Mouse (Mus musculus): ENCODE measurements around the gene Prpf4. TPM values are rescaled to one million over a fixed set of nuclear protein-coding genes. Genes with fewer than 3 reads are reported as not detected.

Prpf4 gene
- 10.7 to 14.9 TPM (median 11.4 TPM) in 3 replicates for total RNA-seq (2017)

DNA sequence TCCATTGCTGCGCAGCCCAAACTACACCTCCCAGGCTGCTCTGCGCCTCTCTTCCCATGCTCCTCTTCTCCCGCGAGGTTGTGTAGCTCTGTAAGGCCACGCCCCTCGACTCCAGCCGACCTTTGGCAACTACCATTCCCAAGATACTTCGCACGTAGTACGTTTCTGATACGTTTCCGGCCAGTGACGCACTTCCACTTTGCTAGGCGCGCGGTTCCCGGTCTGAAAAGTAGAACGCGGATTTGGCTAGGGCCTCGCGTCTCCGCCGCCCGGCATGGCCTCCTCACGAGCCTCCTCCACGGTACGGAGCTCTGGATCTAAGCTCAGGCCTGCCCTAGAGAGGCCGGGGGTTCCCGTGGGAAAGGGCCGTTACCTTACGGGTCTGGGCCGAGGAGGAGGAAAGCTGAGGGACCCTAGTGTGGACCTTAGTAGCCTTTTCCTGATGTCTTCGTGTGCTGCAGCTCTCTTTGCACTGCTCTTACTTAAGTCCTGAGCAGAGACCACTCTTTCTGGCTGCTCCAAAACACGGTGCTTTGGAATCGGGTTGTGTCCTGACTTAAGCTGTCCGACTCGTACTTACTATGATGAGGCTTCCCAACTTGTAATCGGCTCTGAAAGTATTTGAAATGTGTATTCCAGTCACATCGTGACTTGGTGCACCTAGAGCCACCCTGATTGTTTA lies at the start of gene Prpf4, which contains the start of gene Cdc26:
Gene Prpf4 (plus strand): TSS at position 197 of the 682 bp plus-strand sequence.
Gene Cdc26 (minus strand): TSS at position 42 of the 682 bp plus-strand sequence.
- ATAC-seq (replicated peaks; ENCODE audit: insufficient number of reproducible peaks, low FRiP score, low TSS enrichment, poor library complexity, severe bottlenecking) = peak; percentile 99

DNA sequence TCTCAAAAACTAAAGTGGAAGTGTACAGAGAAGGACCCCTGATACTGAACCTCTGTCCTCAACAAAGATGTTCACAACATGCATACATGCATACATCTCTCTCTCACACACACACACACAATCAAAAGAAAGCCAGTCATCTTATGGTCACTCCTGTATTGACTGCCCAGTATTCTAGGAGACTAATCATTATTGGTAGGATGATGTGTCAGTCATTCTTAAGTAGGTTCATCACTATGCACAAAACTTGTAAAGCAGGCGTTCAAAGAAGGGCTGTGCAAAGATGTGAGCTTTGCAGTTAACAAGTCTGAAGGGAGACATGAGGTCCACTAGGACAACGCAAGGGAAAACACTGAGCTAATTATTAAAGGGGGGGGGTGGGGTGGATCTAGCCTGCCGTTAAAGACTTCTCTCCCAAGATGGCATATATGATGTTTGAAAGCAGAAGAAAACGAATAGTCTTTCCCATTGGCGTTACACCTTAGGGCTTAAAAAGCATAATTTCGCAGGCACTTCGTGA lies 49.3 kb upstream of the Prpf4 start:
- ATAC-seq (replicated peaks; ENCODE audit: insufficient number of reproducible peaks, low FRiP score, low TSS enrichment, poor library complexity, severe bottlenecking) = no peak

DNA sequence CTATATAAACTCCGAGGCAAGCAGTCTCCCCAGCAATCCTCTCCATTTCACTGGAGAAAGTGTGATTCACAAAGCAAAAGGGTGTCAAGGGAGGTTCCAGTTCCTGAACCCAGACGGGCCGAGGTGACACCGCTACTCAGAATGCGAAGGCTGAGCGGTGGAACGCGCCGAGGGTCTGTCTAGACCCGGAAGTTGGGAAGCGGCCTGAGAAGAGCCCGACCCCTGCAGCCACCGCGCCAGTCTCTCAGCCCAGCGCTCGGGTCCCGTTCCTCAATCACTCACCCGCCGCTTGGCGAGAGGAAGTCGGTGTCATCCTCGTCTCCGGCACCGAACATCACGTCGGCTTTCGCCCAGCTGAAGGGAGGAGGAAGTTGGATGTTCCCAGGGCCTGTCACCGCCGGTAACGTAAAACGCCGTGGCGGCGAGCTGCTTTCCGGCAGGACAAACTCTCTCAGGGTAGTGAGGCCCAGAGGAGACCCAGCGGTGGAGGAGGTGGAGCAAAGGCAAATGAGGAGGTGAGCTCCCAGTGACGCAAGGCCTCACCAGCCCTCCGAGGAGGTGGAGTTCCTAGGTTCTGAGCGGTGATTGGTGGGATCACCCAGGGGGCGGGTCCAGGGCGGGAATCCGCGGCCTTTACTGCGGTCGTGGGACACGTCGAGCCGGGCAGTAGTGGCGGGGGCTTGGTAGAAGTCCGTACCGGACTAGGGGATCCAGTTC lies 48.4 kb upstream of the Prpf4 start, which contains the start of the genes Fkbp15 and Slc31a1:
Gene Fkbp15 (minus strand): TSS at position 461 of the 717 bp plus-strand sequence.
Gene Slc31a1 (plus strand): TSS at position 640 of the 717 bp plus-strand sequence.
- ATAC-seq (replicated peaks; ENCODE audit: insufficient number of reproducible peaks, low FRiP score, low TSS enrichment, poor library complexity, severe bottlenecking) = peak; percentile 99

DNA sequence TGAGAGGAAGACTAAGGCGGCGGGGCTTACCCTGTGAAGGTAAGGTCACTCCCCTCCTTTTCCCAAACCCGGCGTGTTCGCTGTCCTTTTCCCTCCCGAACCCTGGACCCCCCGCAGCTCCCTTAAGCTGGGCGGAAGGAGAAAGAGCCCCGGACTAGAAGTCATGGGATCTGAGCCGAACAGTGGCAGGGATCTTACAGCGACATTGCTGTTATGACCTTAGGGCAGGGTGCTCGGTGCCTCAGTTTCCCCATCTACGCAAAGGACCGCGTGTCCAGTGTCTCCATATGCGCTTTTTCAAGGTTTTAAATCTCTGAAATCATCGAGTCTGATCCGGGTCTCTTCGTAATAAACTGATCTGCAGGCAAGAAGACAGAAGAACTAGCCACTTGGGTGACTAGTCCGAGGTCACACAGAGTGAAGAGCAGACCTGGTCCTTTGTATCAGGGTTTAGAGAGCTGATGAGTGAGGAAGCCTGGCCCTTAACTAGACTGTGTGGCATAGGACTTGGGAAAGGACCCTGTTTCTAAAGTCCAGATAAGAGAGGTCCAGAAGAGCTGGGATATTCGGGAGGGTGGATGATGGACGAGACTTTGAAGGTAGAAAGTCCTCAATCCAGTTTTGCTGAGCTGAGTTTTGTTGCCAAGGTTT lies 47.7 kb upstream of the Prpf4 start:
- no peak for ATAC-seq (replicated peaks; ENCODE audit: insufficient number of reproducible peaks, low FRiP score, low TSS enrichment, poor library complexity, severe bottlenecking)

DNA sequence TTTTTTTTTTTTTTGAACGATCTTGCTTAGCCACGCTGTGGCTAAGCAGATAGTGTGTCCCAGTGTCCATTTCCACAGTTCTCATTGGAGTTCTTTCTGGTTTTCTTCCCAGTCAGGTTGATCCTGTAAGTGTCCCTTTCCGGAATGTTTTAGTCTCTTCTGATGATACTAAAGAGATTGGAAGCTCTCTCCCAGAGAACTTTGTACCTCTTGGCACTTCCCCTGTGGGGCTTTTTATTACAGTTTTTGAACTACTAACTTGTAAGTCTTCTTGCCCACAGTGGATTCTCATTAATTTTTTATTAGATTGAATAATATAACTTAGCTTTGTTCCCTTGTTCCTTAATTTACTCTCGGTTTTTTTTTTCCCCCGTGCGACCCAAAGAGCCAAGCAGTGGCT lies 47.0 kb upstream of the Prpf4 start:
- no peak for ATAC-seq (replicated peaks; ENCODE audit: insufficient number of reproducible peaks, low FRiP score, low TSS enrichment, poor library complexity, severe bottlenecking)

DNA sequence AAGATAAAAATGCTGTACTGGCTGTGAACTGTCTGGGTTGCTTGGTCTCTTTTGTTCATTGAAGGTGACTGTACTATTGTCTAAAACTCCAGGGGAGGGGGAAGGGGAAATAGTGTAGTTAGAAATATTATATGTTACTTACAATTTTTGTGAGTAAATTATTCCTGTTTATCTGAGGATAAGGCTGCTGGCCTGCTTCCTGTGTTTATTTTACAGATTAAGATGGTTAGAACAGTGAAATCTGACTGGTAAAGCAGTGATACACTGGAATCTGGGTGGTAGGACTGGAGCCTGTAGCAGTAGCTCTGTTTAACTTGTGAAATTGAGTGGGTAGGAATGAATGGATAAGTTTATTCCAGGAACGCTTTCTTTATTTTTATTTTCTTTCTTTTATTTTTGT lies 46.6 kb upstream of the Prpf4 start:
- ATAC-seq (replicated peaks; ENCODE audit: insufficient number of reproducible peaks, low FRiP score, low TSS enrichment, poor library complexity, severe bottlenecking) = no peak

DNA sequence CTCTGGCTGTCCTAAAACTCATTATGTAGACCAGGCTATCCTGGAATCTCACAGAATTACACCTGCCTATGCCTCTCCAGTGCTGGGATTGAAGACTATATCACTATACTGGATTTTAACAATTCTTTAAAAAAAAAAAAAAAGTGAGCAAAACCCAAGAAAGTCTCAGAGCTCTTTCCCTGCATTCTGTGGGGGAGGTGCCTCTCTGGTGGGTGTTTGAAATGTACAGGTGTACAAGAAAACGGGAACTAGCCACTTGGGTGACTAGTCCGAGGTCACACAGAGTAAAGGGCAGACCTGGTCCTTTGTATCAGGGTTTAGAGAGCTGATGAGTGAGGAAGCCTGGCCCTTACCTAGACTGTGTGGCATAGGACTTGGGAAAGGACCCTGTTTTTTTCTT lies 46.2 kb upstream of the Prpf4 start:
- no peak for ATAC-seq (replicated peaks; ENCODE audit: insufficient number of reproducible peaks, low FRiP score, low TSS enrichment, poor library complexity, severe bottlenecking)

DNA sequence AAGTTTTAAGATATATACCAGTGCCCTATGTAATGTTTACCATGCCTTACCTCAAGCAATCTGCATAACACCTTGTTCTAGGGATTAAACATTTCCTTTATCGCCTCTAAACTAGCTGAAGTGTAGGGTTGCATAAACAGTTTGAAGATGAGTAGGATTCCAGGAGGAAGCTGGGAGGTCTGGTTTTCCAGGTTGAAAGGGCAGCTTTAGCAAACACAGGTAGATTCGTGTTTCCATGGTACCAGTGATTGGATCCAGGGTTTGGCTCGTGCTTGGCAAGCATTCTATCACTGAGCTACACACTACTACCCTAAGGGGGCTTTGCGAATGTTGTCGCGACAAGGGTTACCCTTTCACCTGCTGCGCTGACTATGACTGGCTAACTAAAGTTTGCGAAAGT lies 44.3 kb upstream of the Prpf4 start:
- ATAC-seq (replicated peaks; ENCODE audit: insufficient number of reproducible peaks, low FRiP score, low TSS enrichment, poor library complexity, severe bottlenecking) = no peak

DNA sequence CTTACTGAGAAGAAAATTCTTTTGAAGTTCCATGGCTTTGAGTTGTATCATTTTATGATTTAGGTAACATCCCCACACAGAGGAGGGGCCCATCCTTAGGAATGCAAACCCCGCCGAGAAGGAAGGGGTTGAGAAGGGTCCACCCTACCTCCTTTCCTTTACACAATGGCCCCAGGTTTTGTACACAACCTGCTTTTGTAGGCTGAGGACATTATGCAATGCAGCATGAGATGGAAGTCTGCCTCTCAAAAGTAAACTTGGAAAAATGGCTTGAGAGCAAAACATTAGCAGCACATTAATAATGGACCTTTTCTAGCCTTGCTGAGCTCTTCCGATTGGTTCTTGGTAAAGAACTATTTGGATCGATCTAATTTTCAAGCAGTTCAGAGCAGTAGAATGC lies 42.3 kb upstream of the Prpf4 start:
- no peak for ATAC-seq (replicated peaks; ENCODE audit: insufficient number of reproducible peaks, low FRiP score, low TSS enrichment, poor library complexity, severe bottlenecking)

DNA sequence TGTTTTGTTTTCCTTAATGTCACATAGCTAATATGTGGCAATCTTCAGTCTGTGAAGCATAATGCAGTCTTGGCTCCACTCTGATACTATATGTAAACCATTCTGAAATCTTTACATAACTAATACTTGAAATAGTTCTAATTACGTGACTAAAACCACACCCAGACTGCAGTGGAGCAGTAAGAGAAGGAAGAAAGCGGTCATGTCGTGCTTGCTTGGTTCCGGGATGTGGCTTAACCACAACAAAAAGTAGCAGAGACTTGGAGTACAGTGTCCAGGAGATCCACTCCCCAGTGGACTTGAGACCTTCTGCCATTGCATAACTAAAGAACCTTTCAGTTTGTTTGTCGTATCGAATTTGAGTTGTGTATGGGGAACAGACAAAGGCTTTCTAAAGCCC lies 41.0 kb upstream of the Prpf4 start:
- peak; percentile 82 for ATAC-seq (replicated peaks; ENCODE audit: insufficient number of reproducible peaks, low FRiP score, low TSS enrichment, poor library complexity, severe bottlenecking)

DNA sequence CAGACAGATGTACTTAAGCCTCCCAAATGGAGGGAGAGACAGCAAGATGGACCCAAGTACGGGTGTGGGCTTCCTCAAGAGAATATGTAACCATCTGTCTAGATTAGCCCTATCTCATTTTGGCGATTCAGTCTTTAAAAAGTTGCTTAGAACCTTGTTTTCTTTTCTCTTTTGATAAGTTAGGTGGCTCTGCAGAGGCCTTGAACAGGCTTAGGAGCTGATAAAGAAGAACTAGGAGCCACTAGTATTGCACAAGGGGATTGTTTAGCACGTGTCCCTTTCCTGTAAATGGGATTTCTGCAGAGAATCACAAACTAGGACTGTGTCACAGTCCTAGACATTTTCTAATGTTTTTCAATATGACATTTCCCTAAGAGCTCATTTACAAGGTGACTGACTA lies 39.5 kb upstream of the Prpf4 start:
- no peak for ATAC-seq (replicated peaks; ENCODE audit: insufficient number of reproducible peaks, low FRiP score, low TSS enrichment, poor library complexity, severe bottlenecking)

DNA sequence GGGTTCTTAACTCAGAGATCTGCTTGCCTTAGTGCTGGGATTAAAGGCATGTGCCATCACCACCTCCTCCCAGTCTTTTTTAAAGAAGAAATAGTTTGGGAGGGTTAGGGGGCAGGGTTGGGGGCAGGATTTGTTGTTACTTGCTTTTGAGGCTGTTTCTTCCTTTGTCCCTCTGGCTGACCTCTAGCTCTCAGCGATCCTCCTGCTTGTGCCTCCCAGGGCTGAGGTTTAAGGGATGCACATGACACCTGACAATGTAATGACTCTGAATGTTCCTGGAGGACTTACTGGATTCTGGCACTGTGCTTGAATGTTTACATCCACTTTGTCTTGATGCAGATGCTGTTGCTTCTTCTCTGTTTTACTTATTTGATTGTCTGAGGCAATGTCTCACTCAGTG lies 36.2 kb upstream of the Prpf4 start:
- ATAC-seq (replicated peaks; ENCODE audit: insufficient number of reproducible peaks, low FRiP score, low TSS enrichment, poor library complexity, severe bottlenecking) = no peak

DNA sequence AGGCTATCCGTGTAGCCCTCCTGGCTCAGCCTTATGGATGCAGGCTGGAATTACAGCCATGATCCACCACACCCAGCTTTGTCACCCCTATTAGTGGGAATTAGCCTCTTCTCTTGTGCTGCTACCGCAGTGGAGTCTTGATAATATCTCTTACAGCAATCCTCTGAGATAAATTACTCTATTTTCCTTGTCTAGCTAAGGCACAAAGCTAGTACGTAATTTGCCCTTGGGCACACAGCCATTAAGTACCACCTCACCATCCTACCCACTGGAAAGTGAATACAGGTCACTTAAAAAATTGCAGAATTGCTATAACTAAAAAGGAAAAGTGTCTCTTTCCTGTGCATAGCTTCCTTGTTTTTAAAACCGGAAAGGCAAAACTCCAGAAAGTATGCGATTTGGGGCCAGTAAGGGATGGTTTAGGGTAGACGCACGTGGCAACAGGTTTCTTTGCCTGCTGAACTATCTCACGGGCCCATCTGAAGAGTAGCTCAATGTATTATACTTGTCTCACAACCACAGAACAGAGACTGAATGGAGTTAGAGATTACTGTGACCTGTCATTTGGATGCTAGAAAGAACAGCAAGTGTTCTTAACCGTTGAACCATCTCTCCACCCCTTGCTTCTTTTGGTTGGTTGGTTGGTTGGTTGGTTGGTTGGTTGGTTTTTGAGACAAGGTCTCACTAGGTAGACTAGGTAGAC lies 35.6 kb upstream of the Prpf4 start:
- no peak for ATAC-seq (replicated peaks; ENCODE audit: insufficient number of reproducible peaks, low FRiP score, low TSS enrichment, poor library complexity, severe bottlenecking)

DNA sequence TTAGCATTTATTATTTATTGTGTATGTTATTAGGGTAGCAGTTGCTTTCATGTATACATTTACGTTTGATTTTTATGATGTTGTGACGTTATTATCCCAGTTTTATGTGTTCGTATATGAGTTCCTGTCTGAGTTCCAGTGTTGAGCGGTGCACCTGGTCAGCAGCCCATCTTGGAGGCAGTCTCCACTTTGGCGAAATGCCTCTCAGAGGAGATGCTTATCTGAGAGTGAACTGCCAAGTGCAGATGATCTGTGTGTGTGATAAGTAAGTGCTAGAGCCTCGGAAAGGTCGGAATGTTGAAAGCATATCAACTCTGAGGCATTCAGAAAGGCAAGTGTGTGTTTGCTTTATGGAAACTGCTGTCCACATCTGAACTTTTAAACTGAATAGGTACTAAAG lies 34.9 kb upstream of the Prpf4 start:
- no peak for ATAC-seq (replicated peaks; ENCODE audit: insufficient number of reproducible peaks, low FRiP score, low TSS enrichment, poor library complexity, severe bottlenecking)

DNA sequence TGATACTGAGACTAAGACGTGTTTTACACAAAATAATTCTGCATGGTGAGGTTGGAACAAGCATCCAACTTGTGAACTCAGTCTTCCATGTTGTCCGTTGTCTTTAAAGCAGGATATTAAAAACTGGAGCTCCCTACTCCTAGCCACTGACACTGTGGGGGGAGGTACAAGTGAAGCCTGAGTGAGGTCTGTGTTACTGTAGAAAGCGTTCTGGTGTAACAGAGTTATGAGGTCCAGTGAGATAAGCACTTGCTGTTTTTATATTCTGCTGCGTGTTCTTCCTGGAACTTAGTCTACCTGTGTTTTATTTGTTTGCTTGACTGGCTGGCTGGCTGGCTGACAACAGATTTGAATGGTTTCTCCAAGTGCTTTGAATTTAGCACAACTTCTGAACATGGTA lies 34.3 kb upstream of the Prpf4 start:
- ATAC-seq (replicated peaks; ENCODE audit: insufficient number of reproducible peaks, low FRiP score, low TSS enrichment, poor library complexity, severe bottlenecking) = no peak

DNA sequence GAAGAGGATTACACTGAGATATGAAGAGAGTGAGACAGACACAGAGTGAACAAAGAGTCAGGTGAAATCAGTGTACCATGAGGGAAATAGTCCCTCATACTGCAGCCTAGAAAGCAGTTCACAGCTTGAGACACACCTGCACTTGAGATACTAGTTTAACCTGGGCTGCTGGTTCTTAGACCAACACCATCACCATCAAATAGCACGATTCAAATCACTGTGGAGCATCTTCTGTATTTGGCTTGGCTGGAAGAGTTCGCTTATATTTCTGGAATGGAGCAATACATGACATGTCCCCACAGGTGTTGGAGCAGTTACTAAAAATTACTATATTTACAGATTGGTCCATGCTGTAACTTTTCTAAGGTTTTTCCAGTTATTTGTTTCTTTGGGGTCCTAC lies 32.5 kb upstream of the Prpf4 start:
- ATAC-seq (replicated peaks; ENCODE audit: insufficient number of reproducible peaks, low FRiP score, low TSS enrichment, poor library complexity, severe bottlenecking) = no peak

DNA sequence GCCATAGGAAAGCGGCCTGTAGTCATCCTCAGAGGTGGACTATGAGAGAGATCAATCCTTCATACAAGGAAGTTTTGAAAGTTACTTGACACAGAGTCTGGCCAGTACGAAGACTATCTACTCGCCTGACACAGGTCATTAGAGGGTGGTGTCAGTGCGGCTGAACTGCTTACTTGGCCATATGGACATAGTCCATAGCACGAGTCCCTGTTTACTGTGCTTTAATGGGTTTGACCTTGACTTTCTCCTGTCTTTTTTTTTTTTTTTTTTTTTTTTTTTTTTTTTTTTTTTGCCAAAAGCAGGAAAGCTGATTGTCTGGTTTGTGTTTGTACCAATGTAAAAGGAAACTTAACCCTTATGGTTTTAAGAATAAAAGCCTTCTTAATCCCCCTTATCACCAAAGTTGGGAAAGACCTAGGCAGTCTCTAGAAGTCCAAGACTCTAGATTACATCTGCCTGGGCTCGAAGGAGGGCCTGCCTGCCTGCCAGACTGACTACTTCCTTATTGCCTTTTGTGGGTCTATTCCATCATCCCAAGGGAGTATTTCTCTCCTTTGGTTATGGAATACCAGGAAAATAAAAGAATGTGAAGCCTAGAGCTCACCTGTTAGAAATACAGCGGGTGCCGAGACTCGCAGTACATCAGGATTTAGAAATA lies 28.7 kb upstream of the Prpf4 start:
- ATAC-seq (replicated peaks; ENCODE audit: insufficient number of reproducible peaks, low FRiP score, low TSS enrichment, poor library complexity, severe bottlenecking) = no peak

DNA sequence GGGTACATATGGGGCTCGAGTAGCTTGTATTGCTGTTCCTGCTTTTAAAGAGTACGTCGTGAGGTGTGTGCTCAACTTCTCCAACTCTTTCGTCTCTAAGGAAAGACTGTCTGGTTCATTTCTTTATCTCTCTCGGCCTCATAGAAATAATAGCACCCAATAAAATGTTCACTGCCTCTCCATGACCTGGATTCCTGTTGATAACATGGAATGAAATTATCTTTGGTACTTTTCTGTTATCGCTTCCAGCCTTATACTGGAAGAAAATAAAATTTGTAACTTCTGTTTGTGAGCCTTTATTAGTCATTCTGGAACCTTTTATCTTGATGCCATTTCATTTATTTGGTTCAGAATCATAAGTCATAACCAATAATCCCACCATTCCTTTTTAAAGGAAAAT lies 25.4 kb upstream of the Prpf4 start:
- no peak for ATAC-seq (replicated peaks; ENCODE audit: insufficient number of reproducible peaks, low FRiP score, low TSS enrichment, poor library complexity, severe bottlenecking)
